Mouse (Mus musculus) forebrain, embryonic 11.5 days (tissue): Measurements from ENCODE around the gene Trmt1l. TPM values are rescaled to one million over a fixed set of nuclear protein-coding genes. Genes with fewer than 3 reads are reported as not detected.
A peak's percentile ranks its signal among the peaks of the same experiment; 100 is the strongest.

Source experiments
- ATAC-seq: fragments of 200-750 bp; cut with Nextera tagmentation; replicated peaks from 2 replicates; pipeline ENCODE4 v1.8.0; 2017; ENCODE audit warnings: moderate TSS enrichment; ENCODE audit not compliant: low FRiP score
- DNase-seq: peaks from one replicate; pipeline ENCODE4 v3.0.0-alpha.2; 2017; ENCODE audit warnings: low spot score
- H3K27ac ChIP-seq: fragments of 300-500 bp; sonication (generic); 2 replicates; pipeline ENCODE4 v1.5.1; 2014; ENCODE audit warnings: low read depth, low read length
- H3K27me3 ChIP-seq: fragments of 300-500 bp; sonication (generic); 2 replicates; pipeline ENCODE4 v1.6.1; 2014; ENCODE audit warnings: mild to moderate bottlenecking, low read length, mixed read lengths; ENCODE audit not compliant: control insufficient read depth, insufficient read depth
- H3K36me3 ChIP-seq: fragments of 300-500 bp; sonication (generic); 2 replicates; pipeline ENCODE4 v1.6.1; 2014; ENCODE audit warnings: mild to moderate bottlenecking, low read length, moderate library complexity, mixed read lengths; ENCODE audit not compliant: control insufficient read depth, insufficient read depth
- H3K4me1 ChIP-seq: fragments of 300-500 bp; sonication (generic); replicated peaks from 2 replicates; pipeline ENCODE4 v1.6.1; 2014; ENCODE audit warnings: low read length, mixed read lengths; ENCODE audit not compliant: control insufficient read depth, insufficient read depth
- H3K4me2 ChIP-seq: fragments of 300-500 bp; sonication (generic); 2 replicates; pipeline ENCODE4 v1.6.1; 2014; ENCODE audit warnings: low read depth, mild to moderate bottlenecking, low read length, moderate library complexity, mixed read lengths; ENCODE audit not compliant: severe bottlenecking
- H3K4me3 ChIP-seq: fragments of 300-500 bp; sonication (generic); 2 replicates; pipeline ENCODE4 v1.5.1; 2014; ENCODE audit warnings: low read depth, low read length
- H3K9ac ChIP-seq: fragments of 300-500 bp; sonication (generic); 2 replicates; pipeline ENCODE4 v1.6.1; 2014; ENCODE audit warnings: low read length
- H3K9me3 ChIP-seq: fragments of 300-500 bp; sonication (generic); 2 replicates; pipeline ENCODE4 v1.6.1; 2016; ENCODE audit warnings: low read length, mixed read lengths; ENCODE audit not compliant: control insufficient read depth
- WGBS: fragments of 180-500 bp; shearing (Covaris S2); extraction: QIAGEN DNeasy Blood & Tissue Kit; methylation state at CpG from one replicate; pipeline ENCODE4 v1.1.7; 2014; 5-methylcytosine and 5-hydroxymethylcytosine counted together
- microRNA-seq: library from miRNA; unstranded; fragments of <30 nt; microRNA quantifications from one replicate; pipeline ENCODE4, GENCODE M21; 2016; ENCODE audit not compliant: insufficient number of aligned reads
- polyA plus RNA-seq: library from polyadenylated mRNA; unstranded; fragments of >200 nt; fragmentation: Nextera tagmentation; extraction: Ambion mirVana; gene quantifications from 2 replicates; pipeline ENCODE4 v1.2.1, GENCODE M21; 2014

Gene Trmt1l
- polyA plus RNA-seq, 1 experiment from 2014 or later, result 61.9 TPM

DNA sequence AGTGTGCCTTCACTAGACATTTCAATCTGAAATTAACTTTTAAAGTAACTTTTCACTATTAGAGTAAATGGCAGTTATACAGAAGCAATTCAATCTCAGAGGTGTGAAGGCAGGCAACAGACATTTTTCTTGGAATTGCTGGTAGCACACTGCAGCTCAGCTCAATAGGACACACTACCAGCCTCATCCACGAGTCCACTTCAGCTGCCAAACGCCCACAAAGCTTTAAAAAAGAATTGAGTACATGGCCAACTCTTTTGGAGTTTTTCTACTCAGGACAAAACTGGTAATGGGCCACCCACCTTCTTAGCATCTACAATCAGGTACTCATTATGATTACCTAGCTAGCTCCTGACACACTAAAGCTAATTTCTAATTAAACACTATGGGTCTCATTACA lies 69.6 kb downstream of the Trmt1l start:
- Histone ChIP-seq H3K27me3 (no peaks in the 10 kb centered on the region), H3K27ac (no peak overlapping the region), H3K9ac (no peak overlapping the region), H3K4me3 (no peak overlapping the region), H3K36me3 (no peaks in the 10 kb centered on the region), H3K4me1 (no peaks in the 10 kb centered on the region), H3K9me3 (no peaks in the 10 kb centered on the region), H3K4me2 (no peak overlapping the region)
- WGBS, result 87% methylated on average over 2 of the region's 2 CpGs
- ATAC-seq, result no peak
- DNase-seq, result no peak

DNA sequence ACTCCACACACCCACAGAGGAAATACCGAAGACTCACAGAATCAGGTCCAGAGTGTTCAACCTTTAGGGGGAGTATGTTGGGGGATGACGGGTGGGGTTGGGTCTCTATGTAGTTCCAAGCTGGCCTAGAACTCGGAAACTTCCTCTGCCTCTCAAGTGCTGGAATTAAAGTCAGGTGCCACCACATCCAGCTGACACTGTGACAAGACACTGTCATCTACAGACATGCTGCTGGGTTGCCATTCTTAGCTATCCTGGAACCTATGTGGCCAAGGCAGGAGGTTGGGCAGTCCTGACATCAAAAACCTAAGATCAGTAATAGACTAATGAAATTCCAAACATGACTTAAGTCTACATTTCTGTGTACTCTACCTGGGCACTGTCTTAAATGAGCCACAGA lies 70.0 kb downstream of the Trmt1l start:
- ATAC-seq (no peak), DNase-seq (no peak)
- 84% methylated on average over 3 of the region's 3 CpGs for WGBS

GRCm38 (mm10) chr1:151499815-151500501 lies 71.6 kb downstream of the Trmt1l start:
- H3K4me3 ChIP-seq, result peak overlapping the region; percentile 92
- DNase-seq (peak; percentile 83), ATAC-seq (peak; percentile 72)
- WGBS, result under 1% methylated on average over 56 of the region's 59 CpGs
- no peaks in the 10 kb centered on the region for H3K27me3 ChIP-seq
- H3K36me3 ChIP-seq, result no peaks in the 10 kb centered on the region
- peak overlapping the region; percentile 97 for H3K9ac ChIP-seq
- H3K27ac ChIP-seq, result peak overlapping the region; percentile 97
- peak overlapping the region; percentile 56 for H3K4me2 ChIP-seq
- H3K9me3 ChIP-seq, result no peaks in the 10 kb centered on the region
- H3K4me1 ChIP-seq, result no peaks in the 10 kb centered on the region

More for the DNA sequence above, 70.0 kb downstream of the Trmt1l start:
- Histone ChIP-seq H3K9ac (no peak overlapping the region), H3K27ac (no peak overlapping the region), H3K27me3 (no peaks in the 10 kb centered on the region), H3K4me3 (no peak overlapping the region), H3K36me3 (no peaks in the 10 kb centered on the region), H3K4me2 (no peak overlapping the region), H3K4me1 (no peaks in the 10 kb centered on the region), H3K9me3 (no peaks in the 10 kb centered on the region)

DNA sequence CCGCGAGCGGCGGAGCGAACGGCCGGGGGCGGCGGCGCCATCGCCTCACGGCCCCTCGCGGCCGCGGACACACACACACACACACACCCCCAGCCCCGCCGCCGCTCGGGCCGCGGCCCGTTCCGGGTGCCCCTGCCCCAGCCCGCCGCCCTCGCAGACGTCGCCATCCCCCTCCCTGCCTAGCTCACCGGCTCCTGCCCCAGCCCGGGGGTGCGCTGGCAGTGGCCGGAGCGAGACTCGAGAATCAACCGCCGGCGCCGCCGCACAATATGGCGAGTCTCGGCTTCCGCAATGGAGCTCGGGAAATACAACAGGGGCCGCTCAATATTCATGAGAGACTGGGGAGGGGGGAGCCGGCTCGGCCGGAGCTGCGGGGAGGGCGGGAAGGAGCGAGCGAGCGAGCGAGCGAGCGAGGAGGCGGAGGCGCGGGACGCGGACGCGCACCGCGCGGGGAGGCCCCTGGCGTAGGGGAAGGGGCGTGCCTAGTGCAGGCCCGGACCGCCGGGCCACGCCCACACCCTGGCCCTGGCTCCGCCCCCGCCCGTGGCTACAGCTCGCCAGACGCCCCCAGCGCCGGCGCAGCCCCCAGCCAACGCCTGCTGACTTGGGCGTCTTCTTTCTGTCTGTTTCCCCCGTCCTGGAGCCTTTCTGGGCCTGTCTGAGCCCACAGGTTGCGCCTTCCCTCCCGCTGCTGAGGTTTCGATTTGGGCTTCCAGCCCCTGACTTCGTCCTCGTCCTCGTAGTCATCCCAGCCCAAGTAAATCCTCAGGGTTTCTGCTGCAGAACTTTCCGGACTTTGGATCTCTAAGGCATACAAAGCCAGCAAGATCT lies 72.4 kb downstream of the Trmt1l start, which contains the start of gene Rnf2:
Gene Rnf2 (minus strand): TSS at position 425 of the 831 bp plus-strand sequence.
- WGBS, result 1% methylated on average over 69 of the region's 90 CpGs
- ATAC-seq, result peak; percentile 97

More for the DNA sequence above, 72.4 kb downstream of the Trmt1l start, which contains the start of gene Rnf2:
- no peaks in the 10 kb centered on the region for H3K27me3 ChIP-seq
- peak within 1 kb of the TSS; percentile 97 for H3K27ac ChIP-seq
- H3K36me3 ChIP-seq, result no peaks in the 10 kb centered on the region
- H3K4me2 ChIP-seq, result peak within 1 kb of the TSS; percentile 56
- H3K4me3 ChIP-seq, result peak within 1 kb of the TSS; percentile 92
- peak; percentile 97 for DNase-seq
- no peaks in the 10 kb centered on the region for H3K4me1 ChIP-seq
- H3K9me3 ChIP-seq, result no peaks in the 10 kb centered on the region
- H3K9ac ChIP-seq, result peak within 1 kb of the TSS; percentile 97

Small RNA genes within 50 kb of the gene (microRNA-seq; reads per million reads assigned to microRNA genes)
- not detected for gene Mir7682

Other genes starting within 250 kb of the Trmt1l start
- 0.87 and 1.00 TPM in 2 replicates for gene Gm47985, start 246.0 kb upstream of the Trmt1l start, polyA plus RNA-seq
- gene Gm8947, start 236.2 kb upstream of the Trmt1l start, polyA plus RNA-seq, result 0.16 and 0.19 TPM in 2 replicates
- gene Gm47995, start 230.1 kb upstream of the Trmt1l start, polyA plus RNA-seq, result not detected in 2 replicates
- gene 3110040M04Rik, start 224.4 kb upstream of the Trmt1l start, polyA plus RNA-seq, result not detected in 2 replicates
- not detected in 2 replicates for gene Gm47996, start 218.4 kb upstream of the Trmt1l start, polyA plus RNA-seq
- 468 and 472 TPM in 2 replicates for gene Ivns1abp, start 84.1 kb upstream of the Trmt1l start, polyA plus RNA-seq
- 22.6 and 24.6 TPM in 2 replicates for gene Swt1, start 87 bp upstream of the Trmt1l start, polyA plus RNA-seq
- 130 and 140 TPM in 2 replicates for gene Rnf2, start 72.4 kb downstream of the Trmt1l start, polyA plus RNA-seq
- 1.1 and 1.3 TPM in 2 replicates for gene Fam129a, start 142.6 kb downstream of the Trmt1l start, polyA plus RNA-seq